Mouse (Mus musculus) forebrain, embryonic 11.5 days (tissue): ENCODE measurements around the gene Dennd2a. TPM values are rescaled to one million over a fixed set of nuclear protein-coding genes. Genes with fewer than 3 reads are reported as not detected.

Source experiments
- ATAC-seq: fragments of 200-750 bp; cut with Nextera tagmentation; replicated peaks from 2 replicates; pipeline ENCODE4 v1.8.0; 2017; ENCODE audit warnings: moderate TSS enrichment; ENCODE audit not compliant: low FRiP score
- DNase-seq: peaks from one replicate; pipeline ENCODE4 v3.0.0-alpha.2; 2017; ENCODE audit warnings: low spot score
- H3K27ac ChIP-seq: fragments of 300-500 bp; sonication (generic); 2 replicates; pipeline ENCODE4 v1.5.1; 2014; ENCODE audit warnings: low read depth, low read length
- H3K27me3 ChIP-seq: fragments of 300-500 bp; sonication (generic); 2 replicates; pipeline ENCODE4 v1.6.1; 2014; ENCODE audit warnings: mild to moderate bottlenecking, low read length, mixed read lengths; ENCODE audit not compliant: control insufficient read depth, insufficient read depth
- H3K36me3 ChIP-seq: fragments of 300-500 bp; sonication (generic); 2 replicates; pipeline ENCODE4 v1.6.1; 2014; ENCODE audit warnings: mild to moderate bottlenecking, low read length, moderate library complexity, mixed read lengths; ENCODE audit not compliant: control insufficient read depth, insufficient read depth
- H3K4me1 ChIP-seq: fragments of 300-500 bp; sonication (generic); replicated peaks from 2 replicates; pipeline ENCODE4 v1.6.1; 2014; ENCODE audit warnings: low read length, mixed read lengths; ENCODE audit not compliant: control insufficient read depth, insufficient read depth
- H3K4me2 ChIP-seq: fragments of 300-500 bp; sonication (generic); 2 replicates; pipeline ENCODE4 v1.6.1; 2014; ENCODE audit warnings: low read depth, mild to moderate bottlenecking, low read length, moderate library complexity, mixed read lengths; ENCODE audit not compliant: severe bottlenecking
- H3K4me3 ChIP-seq: fragments of 300-500 bp; sonication (generic); 2 replicates; pipeline ENCODE4 v1.5.1; 2014; ENCODE audit warnings: low read depth, low read length
- H3K9ac ChIP-seq: fragments of 300-500 bp; sonication (generic); 2 replicates; pipeline ENCODE4 v1.6.1; 2014; ENCODE audit warnings: low read length
- H3K9me3 ChIP-seq: fragments of 300-500 bp; sonication (generic); 2 replicates; pipeline ENCODE4 v1.6.1; 2016; ENCODE audit warnings: low read length, mixed read lengths; ENCODE audit not compliant: control insufficient read depth
- WGBS: fragments of 180-500 bp; shearing (Covaris S2); extraction: QIAGEN DNeasy Blood & Tissue Kit; methylation state at CpG from one replicate; pipeline ENCODE4 v1.1.7; 2014; 5-methylcytosine and 5-hydroxymethylcytosine counted together
- polyA plus RNA-seq: library from polyadenylated mRNA; unstranded; fragments of >200 nt; fragmentation: Nextera tagmentation; extraction: Ambion mirVana; gene quantifications from 2 replicates; pipeline ENCODE4 v1.2.1, GENCODE M21; 2014

Gene Dennd2a
- polyA plus RNA-seq, 1 experiment from 2014 or later, result 42.5 TPM

DNA sequence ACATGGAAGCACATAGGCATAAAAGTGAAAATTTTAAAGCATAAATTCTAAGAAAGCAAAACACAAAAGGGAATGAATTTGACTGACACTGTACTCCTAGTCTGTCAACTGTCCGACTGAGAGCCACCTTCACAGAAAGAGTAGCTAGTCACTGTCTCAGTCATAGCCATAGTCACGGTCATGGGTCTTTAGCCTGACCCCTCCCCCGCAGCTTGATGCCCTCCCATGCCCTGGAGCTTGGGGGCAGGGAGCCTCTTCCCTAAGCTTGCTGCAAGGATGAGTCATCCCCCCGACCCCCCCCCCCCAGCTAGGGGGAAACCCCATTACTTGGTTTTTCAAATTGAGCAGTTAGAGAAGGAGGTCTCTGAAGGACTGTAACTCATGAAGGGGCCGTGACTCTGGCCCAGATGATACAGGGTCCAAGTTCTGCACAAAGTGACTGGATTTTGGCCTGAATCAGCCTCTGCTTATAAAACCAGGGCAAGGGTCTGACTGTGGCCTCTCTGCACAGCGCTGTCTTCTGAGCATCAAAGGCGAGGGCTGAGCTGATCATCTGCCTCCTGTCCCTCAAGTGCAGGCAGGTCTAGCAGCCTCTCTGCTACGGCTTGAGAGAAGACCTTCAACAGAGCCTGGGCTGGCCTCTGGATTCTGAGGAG is 5.6 kb downstream of the Dennd2a start:
- ATAC-seq (no peak), DNase-seq (no peak)
- H3K4me2 ChIP-seq, result no peak overlapping the region
- peaks cover 8% of the 10 kb centered on the region; the same call in 1 of the 2 replicates for H3K4me1 ChIP-seq
- H3K27ac ChIP-seq, result no peak overlapping the region
- H3K4me3 ChIP-seq, result no peak overlapping the region
- H3K27me3 ChIP-seq, result no peaks in the 10 kb centered on the region
- no peaks in the 10 kb centered on the region for H3K36me3 ChIP-seq
- WGBS, result 71% methylated on average over 8 of the region's 8 CpGs
- no peaks in the 10 kb centered on the region for H3K9me3 ChIP-seq
- no peak overlapping the region for H3K9ac ChIP-seq

DNA sequence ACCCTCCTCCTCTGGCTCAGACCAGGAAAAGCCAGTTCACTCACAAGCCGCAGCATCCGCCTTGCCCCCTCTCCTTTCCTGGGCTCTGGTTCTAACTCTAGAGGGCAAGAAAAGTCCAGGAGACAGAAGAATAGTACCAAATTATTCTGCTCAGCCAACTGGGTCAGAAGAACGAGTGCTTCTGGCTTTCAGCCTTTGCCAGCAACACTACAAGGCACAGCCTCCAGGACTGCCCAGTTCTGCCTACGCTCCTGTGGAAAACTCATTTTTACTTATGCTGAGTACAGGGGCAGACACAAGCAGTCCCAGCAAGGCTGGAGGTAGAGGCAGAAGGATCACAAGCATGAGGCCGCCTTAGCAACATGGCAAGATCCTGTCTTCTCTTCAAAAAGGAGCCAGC is 9.6 kb downstream of the Dennd2a start:
- H3K9ac ChIP-seq, result no peak overlapping the region
- H3K4me3 ChIP-seq, result no peak overlapping the region
- no peak overlapping the region for H3K27ac ChIP-seq
- no peaks in the 10 kb centered on the region for H3K27me3 ChIP-seq
- H3K4me1 ChIP-seq, result peaks cover 21% of the 10 kb centered on the region; the same call in 1 of the 2 replicates
- 84% methylated on average over 5 of the region's 5 CpGs for WGBS
- ATAC-seq, result no peak
- no peak for DNase-seq
- H3K36me3 ChIP-seq, result no peaks in the 10 kb centered on the region; the same call in 1 of the 2 replicates
- H3K4me2 ChIP-seq, result no peak overlapping the region
- no peaks in the 10 kb centered on the region for H3K9me3 ChIP-seq

DNA sequence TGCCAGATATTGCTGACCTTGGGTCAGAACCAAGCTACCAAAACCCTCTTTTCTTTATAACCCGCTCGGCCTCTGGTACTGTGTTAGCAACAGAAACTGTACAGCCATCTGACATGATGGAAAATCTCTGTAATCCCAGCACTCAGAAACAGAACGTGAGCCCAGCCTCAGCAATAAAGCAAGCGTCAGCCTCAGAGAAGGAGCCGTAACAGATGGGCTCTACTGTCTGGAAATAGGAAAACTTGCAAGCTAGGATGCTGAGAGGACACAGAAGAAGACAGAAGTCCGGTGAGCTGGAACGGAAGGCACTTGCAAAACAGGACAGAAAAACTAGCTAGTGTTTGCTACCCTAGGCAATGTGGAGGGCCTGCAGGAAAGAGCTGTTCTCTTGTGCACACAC is 12.2 kb downstream of the Dennd2a start:
- no peak for DNase-seq
- Histone ChIP-seq H3K4me1 (peaks cover 29% of the 10 kb centered on the region; the same call in 1 of the 2 replicates), H3K9ac (no peak overlapping the region), H3K9me3 (no peaks in the 10 kb centered on the region), H3K27me3 (no peaks in the 10 kb centered on the region), H3K27ac (no peak overlapping the region; the same call in 1 of the 2 replicates), H3K4me2 (no peak overlapping the region), H3K4me3 (no peak overlapping the region), H3K36me3 (no peaks in the 10 kb centered on the region; the same call in 1 of the 2 replicates)
- ATAC-seq, result no peak
- 88% methylated on average over 7 of the region's 7 CpGs for WGBS

DNA sequence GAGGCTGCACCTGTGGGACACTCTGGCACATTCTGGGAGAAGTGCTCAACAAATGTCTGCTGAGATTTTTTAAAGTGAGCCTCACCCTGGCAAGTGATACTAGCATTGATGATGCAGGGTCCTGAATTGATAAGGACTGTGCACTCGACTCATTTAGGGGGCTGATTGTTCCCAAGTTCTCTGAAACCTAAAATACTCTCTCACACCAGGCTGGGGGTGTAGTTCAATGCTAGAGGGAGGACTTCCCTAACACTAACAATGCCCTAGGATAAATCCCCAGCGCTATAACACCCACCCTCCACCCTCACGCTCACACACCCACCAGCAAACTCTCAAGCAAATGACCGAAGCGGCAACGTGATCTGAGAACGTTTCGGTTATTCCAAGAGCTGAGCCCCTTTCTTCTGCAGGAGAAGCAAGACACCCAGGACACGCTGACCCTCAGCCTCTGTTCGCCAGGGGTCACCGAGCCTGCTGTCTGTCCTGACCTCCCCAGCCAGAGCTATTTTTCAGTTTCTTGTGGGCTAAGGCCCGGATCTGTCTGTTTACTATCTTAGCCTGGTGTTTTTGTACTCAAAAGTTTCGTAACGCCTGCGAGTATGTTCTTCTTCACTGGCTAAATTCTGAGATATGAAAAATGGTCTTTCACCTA is 13.8 kb downstream of the Dennd2a start:
- ATAC-seq, result 0 out of 2 replicates have a peak, but pooled peaks have one; percentile 25
- H3K4me2 ChIP-seq, result no peak overlapping the region
- H3K9ac ChIP-seq, result peak overlapping the region; percentile 45; the same call in 1 of the 2 replicates
- H3K9me3 ChIP-seq, result no peaks in the 10 kb centered on the region
- H3K27me3 ChIP-seq, result no peaks in the 10 kb centered on the region
- H3K4me3 ChIP-seq, result no peak overlapping the region
- peak overlapping the region; percentile 78 for H3K27ac ChIP-seq
- DNase-seq, result no peak
- H3K36me3 ChIP-seq, result no peaks in the 10 kb centered on the region; the same call in 1 of the 2 replicates
- 26% methylated on average over 15 of the region's 15 CpGs for WGBS
- H3K4me1 ChIP-seq, result peaks cover 38% of the 10 kb centered on the region

DNA sequence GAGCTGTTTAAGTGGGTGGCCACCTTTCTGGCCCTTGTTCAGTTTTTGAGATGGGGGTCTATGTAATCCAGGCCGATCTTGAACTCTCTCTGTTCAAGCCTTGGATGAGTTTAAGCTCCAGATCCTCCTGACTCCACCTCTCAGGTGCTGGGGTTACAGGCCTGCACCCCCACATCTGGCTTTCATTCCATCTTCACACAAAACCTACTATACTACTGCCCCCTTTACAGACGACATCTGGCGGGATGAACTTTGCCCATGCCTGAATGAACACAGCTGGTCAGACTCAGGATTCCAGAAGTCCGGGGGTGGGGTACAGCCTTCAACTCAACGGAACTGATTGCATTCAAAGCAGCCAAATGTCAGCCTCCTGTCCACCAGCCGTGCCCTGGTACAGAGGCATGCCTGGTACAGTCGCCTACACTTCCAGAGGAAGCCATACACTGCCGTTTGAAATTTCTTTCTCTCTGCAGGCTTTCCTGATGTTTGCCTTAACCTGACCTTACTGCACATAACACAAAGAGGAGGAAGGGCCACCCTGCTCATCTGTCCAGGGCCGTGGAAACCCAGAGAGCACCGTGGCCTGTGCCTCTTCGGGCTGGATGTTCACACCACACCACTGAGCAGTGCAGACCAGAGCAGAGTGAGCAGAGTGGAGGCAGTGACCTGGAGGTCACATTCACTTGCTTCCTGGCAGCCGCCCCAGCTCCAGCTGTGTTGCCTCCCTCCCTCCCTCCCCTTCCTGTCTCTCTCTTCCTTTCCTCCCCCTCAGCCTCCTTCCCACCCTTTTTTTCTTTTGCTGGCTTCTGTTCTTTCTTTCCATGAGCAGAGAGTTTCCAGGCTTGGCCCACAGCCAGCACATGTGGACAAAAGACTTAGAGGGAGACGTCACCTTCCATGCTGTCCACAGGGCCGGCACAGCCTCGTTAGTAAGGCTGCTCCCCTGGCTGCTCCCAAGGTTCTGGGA is 14.8 kb downstream of the Dennd2a start:
- ATAC-seq (peak; percentile 82), DNase-seq (peak; percentile 85)
- H3K4me2 ChIP-seq, result peak overlapping the region; percentile 26
- no peak overlapping the region for H3K4me3 ChIP-seq
- H3K36me3 ChIP-seq, result no peaks in the 10 kb centered on the region; the same call in 1 of the 2 replicates
- peak overlapping the region; percentile 78 for H3K27ac ChIP-seq
- peaks cover 40% of the 10 kb centered on the region for H3K4me1 ChIP-seq
- no peaks in the 10 kb centered on the region for H3K27me3 ChIP-seq
- WGBS, result 21% methylated on average over 15 of the region's 15 CpGs
- H3K9me3 ChIP-seq, result no peaks in the 10 kb centered on the region
- peak overlapping the region; percentile 33 for H3K9ac ChIP-seq

DNA sequence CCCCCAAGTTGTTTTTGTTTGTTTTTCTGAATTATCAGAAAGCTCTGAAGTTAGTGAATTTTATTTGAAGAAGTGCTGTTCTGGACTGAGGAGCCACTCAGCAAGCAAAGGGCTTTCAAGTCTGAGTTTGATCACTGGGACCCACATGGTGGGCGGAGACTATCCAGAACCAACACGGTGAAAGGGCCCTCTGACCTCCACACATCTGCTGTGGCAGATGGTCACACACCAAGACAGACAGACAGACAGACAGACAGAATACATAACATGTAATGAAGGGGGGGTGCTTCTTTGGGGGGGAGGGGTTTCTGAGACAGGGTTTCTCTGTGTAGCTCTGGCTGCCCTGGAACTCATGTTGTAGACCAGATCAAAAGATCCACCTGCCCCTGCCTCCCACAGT is 17.1 kb downstream of the Dennd2a start:
- H3K4me3 ChIP-seq, result no peak overlapping the region
- ATAC-seq (no peak), DNase-seq (no peak)
- peak overlapping the region; percentile 41; the same call in 1 of the 2 replicates for H3K27ac ChIP-seq
- H3K36me3 ChIP-seq, result no peaks in the 10 kb centered on the region; the same call in 1 of the 2 replicates
- no peak overlapping the region for H3K9ac ChIP-seq
- 46% methylated on average over 2 of the region's 2 CpGs for WGBS
- no peak overlapping the region for H3K4me2 ChIP-seq
- no peaks in the 10 kb centered on the region for H3K9me3 ChIP-seq
- no peaks in the 10 kb centered on the region for H3K27me3 ChIP-seq
- H3K4me1 ChIP-seq, result peaks cover 40% of the 10 kb centered on the region

DNA sequence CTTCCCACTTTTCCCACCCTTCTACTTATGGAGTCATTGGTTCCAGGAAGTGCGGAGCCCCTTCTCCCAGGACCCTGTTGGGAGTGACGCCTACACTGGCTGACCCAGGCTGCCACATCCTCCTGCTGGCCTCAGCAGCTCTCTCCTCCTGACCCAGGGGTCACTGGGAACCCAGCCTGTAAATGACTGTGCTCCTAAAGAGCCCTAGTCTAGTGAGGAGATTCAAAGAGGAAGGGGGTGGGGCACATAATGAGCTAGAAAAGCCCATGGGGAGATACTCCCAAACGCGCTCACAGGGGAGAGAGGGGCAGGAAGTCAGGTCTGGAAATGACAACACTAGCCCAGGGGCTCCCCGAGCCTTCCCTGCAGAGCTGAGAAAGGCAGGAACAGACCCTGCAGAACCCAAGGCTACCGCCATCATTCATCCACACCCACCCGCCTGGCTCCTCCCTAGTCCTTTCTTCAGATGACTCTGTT is 17.9 kb downstream of the Dennd2a start:
- peaks cover 34% of the 10 kb centered on the region for H3K4me1 ChIP-seq
- 0 out of 2 replicates have a peak overlapping the region, but pooled peaks have one; percentile 8 for H3K4me2 ChIP-seq
- ATAC-seq, result no peak
- no peaks in the 10 kb centered on the region for H3K9me3 ChIP-seq
- H3K36me3 ChIP-seq, result no peaks in the 10 kb centered on the region
- no peak for DNase-seq
- no peak overlapping the region for H3K4me3 ChIP-seq
- 18% methylated on average over 7 of the region's 7 CpGs for WGBS
- no peaks in the 10 kb centered on the region for H3K27me3 ChIP-seq
- H3K9ac ChIP-seq, result no peak overlapping the region
- 0 out of 2 replicates have a peak overlapping the region, but pooled peaks have one; percentile 12 for H3K27ac ChIP-seq

DNA sequence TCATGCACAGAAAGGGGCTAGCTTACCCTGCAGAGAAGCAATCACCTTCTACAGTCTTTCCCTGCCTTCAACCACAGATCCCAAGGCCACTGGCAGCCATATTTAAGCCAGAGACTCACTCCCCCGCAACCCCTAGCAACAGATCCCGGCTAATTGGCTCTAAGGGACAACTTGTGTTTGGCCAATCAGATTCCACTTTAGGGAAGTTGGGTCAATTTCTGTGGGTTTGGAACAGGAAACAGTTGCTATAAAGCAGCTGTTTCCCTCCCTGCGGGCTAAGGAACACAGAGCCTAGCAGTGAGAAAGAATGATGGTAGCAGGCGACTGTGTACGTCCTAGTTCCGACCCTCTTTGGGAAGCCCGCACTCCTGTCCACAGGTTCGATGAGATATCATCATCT is 19.4 kb downstream of the Dennd2a start:
- Histone ChIP-seq H3K4me2 (no peak overlapping the region), H3K27ac (no peak overlapping the region), H3K9ac (no peak overlapping the region), H3K27me3 (no peaks in the 10 kb centered on the region), H3K9me3 (no peaks in the 10 kb centered on the region; the same call in 1 of the 2 replicates), H3K36me3 (no peaks in the 10 kb centered on the region), H3K4me3 (no peak overlapping the region), H3K4me1 (peaks cover 20% of the 10 kb centered on the region)
- ATAC-seq, result no peak
- no peak for DNase-seq
- 80% methylated on average over 8 of the region's 8 CpGs for WGBS
